Mouse (Mus musculus) frontal cortex, postnatal 36 days (tissue): ENCODE results near the gene H2-T23.
"Not testable (repeated sequence)": the region's sequence is repeated elsewhere in the genome, so short reads cannot be mapped to it uniquely, and the experiment has no call there.

ENCODE experiments used
- DNase-seq, 2 experiments: peaks; one replicate each; pipeline ENCODE4 v3.0.0; 2022; ENCODE audit warnings: low spot score in 2 of 2

The H2-T23 gene

DNA sequence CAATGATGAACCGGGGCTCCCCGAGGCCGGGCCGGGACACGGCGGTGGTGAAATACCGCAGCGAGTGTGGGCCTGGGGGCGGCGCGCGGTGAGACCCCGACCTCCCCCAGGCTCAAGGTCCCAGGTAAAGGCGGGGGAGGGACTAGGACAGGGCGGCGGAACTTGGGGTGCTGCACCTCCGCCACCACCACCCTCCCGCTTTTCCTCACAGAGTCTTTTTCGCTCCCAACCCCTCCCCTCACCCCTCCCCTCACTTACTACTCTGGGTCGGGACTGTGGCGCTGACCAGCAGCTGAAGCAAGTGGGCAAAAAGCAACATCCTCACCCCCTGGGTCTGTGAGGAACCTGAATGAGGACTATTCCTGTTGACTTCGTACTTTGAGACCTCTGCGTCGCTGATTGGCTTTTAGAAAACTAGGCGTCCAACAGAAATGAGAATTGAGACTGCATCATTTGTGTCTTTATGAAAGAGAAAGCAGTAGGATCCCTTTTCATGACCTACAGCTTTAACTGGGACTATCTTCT, at the start of gene H2-T23:
TSS of gene H2-T23 (minus strand) at position 505 of the 525 bp plus-strand sequence.
- not testable (repeated sequence) for DNase-seq

DNA sequence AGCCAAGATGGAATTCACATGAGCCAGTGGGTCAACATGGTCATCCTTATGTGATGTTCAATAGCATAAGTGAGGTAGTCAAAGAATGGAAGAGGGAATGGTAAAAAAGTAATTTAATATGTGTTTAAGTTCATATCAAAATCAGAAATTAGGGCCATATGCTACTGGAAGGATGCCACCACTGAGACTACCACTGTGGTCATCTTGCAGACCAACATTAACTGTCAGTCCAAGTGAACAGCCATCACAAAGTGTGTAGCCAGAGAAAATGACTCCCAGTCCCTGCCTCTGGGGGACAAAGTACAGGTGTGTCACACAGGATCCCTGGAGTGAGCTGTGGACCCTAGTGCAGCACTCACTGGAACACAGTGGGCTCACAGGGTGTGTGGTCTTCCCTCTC, 49.2 kb upstream of the H2-T23 start:
- not testable (repeated sequence) for DNase-seq

DNA sequence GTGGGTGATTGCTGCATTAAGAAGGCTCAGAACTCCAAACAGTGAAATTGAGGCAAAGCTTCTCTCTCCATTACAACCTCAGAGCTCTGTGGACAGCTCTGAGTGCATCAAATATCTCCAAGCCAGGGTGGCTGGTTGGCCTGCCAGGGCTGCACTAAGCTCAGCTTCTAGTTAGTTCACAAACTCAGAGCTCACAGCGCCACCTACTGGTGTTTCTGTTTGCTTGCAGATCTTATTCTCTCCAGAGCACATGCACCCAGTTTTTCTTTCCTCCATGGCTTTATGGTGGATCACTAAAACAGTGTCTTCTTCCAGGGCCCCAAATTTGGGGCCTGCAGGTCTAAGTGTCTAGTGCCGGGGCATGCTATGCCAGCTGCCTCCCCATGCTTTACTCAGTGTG, 28.2 kb upstream of the H2-T23 start:
- DNase-seq: peak; percentile 87

DNA sequence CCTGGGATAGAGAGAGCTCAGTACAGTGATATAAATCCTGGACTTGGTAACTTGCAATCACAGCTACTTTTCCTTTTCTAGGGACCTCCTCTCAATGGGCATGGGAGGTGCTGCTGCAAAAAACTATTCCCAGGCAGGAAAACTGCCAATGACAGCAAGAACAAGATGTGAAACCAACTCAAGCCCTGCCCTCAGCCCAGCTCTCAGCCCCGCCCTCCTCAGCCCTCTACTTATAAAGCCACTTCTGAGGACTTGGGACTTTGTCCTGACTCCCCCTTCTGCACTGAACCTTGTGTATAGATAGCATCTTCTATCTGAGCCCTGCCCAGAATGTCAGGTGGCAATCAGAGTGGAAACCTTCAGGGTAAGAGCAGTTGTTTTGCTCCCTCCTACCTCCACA, 25.7 kb upstream of the H2-T23 start, which contains the start of gene Gm11127:
TSS of gene Gm11127 (minus strand) at position 10 of the 400 bp plus-strand sequence.
- DNase-seq: not testable (repeated sequence)

GRCm38 (mm10) chr17:36057927-36058326, 25.3 kb upstream of the H2-T23 start:
- DNase-seq: not testable (repeated sequence)

DNA sequence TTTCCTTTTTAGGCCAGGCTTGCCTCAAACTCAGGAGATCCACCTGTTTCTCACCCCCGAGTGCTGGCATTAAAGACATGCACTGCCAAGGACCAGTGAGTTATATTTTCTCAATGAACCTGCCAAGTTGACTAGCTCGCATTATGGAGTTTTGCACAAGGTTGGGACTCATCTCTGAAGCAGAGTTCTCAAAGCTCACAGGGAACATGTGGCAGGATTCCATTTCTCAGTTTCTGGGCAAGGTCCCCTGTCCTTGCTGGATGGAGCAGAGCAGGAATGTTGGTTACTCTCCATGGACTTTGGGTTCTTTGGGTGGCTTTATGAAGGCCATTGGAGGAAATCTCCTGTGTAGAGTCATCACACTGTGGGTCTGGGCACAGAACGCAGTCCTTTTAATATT, 10.6 kb upstream of the H2-T23 start:
- no peak for DNase-seq

DNA sequence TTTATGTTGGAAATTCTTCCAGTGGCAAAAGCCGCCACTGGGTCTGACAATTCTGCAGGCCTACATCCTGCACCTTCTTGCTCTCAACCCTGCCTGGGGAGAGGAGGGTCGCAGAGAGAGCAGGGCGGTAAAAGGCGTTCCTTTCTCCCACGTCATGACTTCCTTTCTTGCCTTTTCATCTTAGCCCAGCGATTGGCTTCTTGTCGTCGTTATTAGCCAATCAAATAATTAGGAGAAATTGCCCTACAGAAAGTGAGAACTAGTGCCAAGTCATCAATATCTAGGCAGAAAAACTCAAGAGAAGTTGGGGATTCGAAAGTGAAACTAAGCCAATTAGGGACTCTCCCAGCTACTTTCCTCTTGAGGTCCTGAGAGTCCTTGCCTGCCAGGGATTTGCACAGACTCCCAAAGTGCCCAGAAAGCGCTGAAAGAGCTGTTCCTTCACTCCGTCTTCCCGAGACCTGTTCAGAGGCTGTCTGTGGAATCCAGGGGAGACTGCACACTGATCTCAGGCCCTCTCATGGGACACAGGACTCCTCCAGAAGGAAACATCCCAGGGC, 10.0 kb upstream of the H2-T23 start, which contains the start of the genes H2-T22 and Gm6034:
TSS of gene H2-T22 (minus strand) at position 138 of the 560 bp plus-strand sequence.
TSS of gene Gm6034 (plus strand) at position 352 of the 560 bp plus-strand sequence.
- DNase-seq: peak in 1 of 2 experiments; percentile 67

- DNase-seq: not testable (repeated sequence)
Measured at GRCm38 (mm10) chr17:36042055-36042454, 9.4 kb upstream of the H2-T23 start.

DNA sequence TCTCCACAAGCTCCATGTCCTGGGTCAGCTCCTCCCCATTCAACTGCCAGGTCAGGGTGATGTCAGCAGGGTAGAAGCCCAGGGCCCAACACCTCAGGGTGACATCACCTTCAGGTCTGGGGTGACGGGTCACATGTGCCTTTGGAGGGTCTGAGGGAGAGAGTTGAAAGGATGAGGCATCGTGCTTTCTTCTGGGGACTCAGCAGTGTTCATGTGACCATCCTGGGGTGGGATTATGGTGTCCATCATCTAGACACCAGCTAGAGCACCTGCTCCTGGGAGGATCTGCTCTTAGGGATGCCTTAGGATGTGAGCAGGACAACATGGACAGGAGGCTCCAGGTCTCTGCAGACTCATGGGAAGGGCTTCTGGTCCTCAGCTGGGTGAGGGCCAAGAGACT, 7.9 kb upstream of the H2-T23 start:
- DNase-seq: not testable (repeated sequence)

- DNase-seq: not testable (repeated sequence)
Measured at GRCm38 (mm10) chr17:36036126-36036525, 3.5 kb upstream of the H2-T23 start.

GRCm38 (mm10) chr17:36035010-36035638, 2.5 kb upstream of the H2-T23 start:
- peak in 1 of 2 experiments; percentile 70 for DNase-seq

DNA sequence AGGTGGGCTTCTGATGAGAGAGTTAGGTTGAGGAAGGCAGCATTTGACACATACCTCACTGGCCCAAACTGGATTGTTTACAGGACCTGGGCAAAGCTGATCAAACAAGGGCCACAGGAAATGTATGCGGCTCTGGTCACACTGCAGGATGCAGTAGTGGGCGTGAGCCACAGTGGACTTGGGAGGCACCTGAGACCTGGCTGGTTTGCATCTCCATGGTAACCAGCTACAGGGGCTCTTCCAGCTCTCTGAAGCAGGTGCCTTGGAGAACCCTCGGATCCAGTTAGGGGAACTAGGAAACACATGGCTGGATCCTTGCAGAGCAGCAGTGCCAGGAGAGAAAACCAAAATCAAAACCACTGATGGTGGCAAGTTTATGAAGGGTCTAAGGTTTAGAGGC, 1.9 kb upstream of the H2-T23 start:
- not testable (repeated sequence) for DNase-seq

GRCm38 (mm10) chr17:36031583-36032331, 898 bp downstream of the H2-T23 start:
- DNase-seq: peak in 1 of 2 experiments; percentile 60

GRCm38 (mm10) chr17:36030703-36031582, 1.7 kb downstream of the H2-T23 start:
- DNase-seq: not testable (repeated sequence)

DNA sequence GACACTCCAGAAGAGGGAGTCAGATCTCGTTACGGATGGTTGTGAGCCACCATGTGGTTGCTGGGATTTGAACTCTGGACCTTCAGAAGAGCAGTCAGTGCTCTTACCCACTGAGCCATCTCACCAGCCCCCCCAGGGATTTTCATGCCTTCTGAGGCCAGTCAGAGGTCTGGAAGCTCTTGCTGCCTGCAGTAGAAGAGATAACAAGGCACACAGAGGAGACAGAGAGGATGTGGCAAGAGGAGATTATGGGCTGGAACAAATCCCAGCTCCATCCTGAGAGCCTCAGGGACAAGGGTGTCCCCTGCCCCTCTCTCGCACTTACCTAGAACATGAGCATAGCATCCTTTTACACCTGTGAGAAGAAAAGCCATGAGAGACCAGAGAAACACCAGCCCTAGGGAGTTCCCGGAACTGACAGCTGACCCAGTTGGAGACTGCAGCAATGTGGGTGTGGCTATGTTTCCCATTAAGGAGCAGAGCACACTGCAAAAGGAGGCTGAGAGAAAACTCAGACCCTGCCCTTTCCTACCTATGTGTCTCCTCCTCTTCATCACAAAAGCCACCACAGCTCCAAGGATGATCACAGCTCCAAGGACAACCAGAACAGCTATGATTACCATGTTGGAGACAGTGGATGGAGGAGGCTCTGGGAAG, 2.5 kb downstream of the H2-T23 start:
- not testable (repeated sequence) for DNase-seq

GRCm38 (mm10) chr17:36028879-36029619, 3.6 kb downstream of the H2-T23 start:
- DNase-seq: no peak

DNA sequence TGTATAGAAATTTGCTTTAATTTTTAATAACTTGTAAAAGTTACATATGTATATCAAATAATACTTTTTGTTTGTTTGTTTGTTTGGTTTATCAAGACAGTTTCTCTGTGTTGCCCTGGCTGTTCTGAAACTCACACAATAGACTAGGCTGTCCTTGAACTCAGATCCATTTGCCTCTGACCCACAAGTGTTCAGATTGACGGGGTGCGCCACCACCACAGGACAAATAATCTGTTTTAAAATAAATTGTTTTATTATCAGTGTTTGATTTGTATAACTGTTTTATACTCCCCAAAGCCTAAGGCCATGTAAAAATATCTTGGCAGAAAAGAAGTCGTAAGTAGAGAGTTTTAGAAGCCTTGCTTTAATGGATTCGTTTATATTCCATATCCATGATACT, 5.0 kb downstream of the H2-T23 start:
- no peak for DNase-seq

- DNase-seq: no peak
Measured at GRCm38 (mm10) chr17:36025901-36026300, 6.8 kb downstream of the H2-T23 start.

DNA sequence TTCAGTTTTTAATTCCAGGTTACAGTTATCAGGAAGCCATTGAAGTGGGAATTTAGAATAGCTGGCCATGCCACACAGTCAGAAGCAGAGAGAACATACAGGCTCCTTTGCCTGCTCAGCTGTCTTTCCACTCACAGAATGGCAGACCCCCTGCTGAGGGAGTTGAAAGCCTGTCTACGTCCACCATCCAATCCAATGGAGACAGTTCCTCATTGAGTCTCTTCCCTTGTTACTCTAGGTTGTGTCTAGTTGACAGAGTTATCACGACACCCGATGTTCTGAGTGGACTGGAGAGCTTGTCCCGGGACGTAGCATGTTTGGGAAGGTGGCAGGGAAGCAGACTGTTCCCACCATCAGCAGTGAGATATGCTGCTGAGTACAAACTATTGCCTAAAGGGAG, 7.5 kb downstream of the H2-T23 start:
- no peak for DNase-seq
